Mouse (Mus musculus) hindbrain, embryonic 12.5 days (tissue): ENCODE measurements around the gene Tmem151b. TPM values are rescaled to one million over a fixed set of nuclear protein-coding genes. Genes with fewer than 3 reads are reported as not detected.

ENCODE experiments used
- ATAC-seq: fragments of 200-750 bp; cut with Nextera tagmentation; 2 replicates; pipeline ENCODE4 v1.8.0; 2017; ENCODE audit warnings: moderate TSS enrichment; ENCODE audit not compliant: low FRiP score
- H3K27ac ChIP-seq: fragments of 300-500 bp; sonication (generic); 2 replicates; pipeline ENCODE4 v1.5.1; 2016; ENCODE audit warnings: mild to moderate bottlenecking
- H3K27me3 ChIP-seq: fragments of 300-500 bp; sonication (generic); 2 replicates; pipeline ENCODE4 v1.6.1; 2016; ENCODE audit warnings: mild to moderate bottlenecking
- H3K36me3 ChIP-seq: fragments of 300-500 bp; sonication (generic); 2 replicates; pipeline ENCODE4 v1.6.1; 2016; ENCODE audit warnings: mild to moderate bottlenecking
- H3K4me1 ChIP-seq: fragments of 300-500 bp; sonication (generic); 2 replicates; pipeline ENCODE4 v1.6.1; 2016
- H3K4me2 ChIP-seq: fragments of 300-500 bp; sonication (generic); replicated peaks from 2 replicates; pipeline ENCODE4 v1.6.1; 2016; ENCODE audit warnings: mild to moderate bottlenecking
- H3K4me3 ChIP-seq: fragments of 300-500 bp; sonication (generic); 2 replicates; pipeline ENCODE4 v1.5.1; 2016; ENCODE audit warnings: mild to moderate bottlenecking
- H3K9ac ChIP-seq: fragments of 300-500 bp; sonication (generic); 2 replicates; pipeline ENCODE4 v1.6.1; 2016; ENCODE audit warnings: mild to moderate bottlenecking, moderate library complexity
- H3K9me3 ChIP-seq: fragments of 300-500 bp; sonication (generic); replicated peaks from 2 replicates; pipeline ENCODE4 v1.6.1; 2016; ENCODE audit warnings: mild to moderate bottlenecking
- WGBS: fragments of 180-500 bp; shearing (Covaris S2); methylation state at CpG from one replicate; pipeline ENCODE4 v1.1.7; 2016; 5-methylcytosine and 5-hydroxymethylcytosine counted together
- polyA plus RNA-seq: library from polyadenylated mRNA; unstranded; fragments of >200 nt; fragmentation: Nextera tagmentation; extraction: Ambion mirVana; gene quantifications from 2 replicates; pipeline ENCODE4 v1.2.1, GENCODE M21; 2016

Gene Tmem151b
- polyA plus RNA-seq: 12.3 and 13.0 TPM in 2 replicates

DNA sequence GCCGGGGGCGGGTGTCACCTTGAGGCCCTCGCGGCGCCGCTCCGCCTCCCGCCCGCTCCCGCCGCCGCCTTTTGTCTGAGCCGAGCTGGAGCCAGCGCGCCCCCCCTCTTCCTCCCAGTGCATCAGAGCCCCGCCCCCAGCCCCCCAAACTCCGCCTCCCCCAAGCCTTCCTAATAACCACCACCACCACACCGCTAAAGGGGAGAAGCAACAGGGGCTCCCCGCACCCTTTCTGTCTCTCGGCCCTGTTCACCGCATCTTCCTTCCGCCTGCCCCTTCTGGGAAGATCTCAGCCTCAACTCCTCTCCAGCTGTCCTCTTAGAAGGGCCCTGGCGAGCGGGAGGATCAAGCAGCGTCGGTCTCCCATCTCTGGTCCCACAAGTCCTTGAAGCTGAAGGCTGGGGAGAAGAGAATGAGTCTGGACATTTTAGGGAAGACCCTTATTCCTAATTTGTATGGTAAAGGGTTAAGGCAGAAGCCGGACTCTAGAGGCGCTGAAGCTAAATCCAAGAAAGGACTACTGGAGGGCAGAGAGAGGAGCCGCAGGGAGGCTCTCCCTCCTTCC lies at the start of gene Tmem151b:
Gene Tmem151b, minus strand, starts transcription at position 61 of the 565 bp plus-strand sequence.
- WGBS: 0% methylated on average over 12 of the region's 29 CpGs
- Histone ChIP-seq H3K9me3 (no peaks in the 10 kb centered on the region), H3K36me3 (peaks cover 16% of the 10 kb centered on the region), H3K9ac (peak within 1 kb of the TSS; percentile 97), H3K4me3 (peak within 1 kb of the TSS; percentile 94), H3K4me2 (peak within 1 kb of the TSS; percentile 71), H3K27me3 (peaks cover 41% of the 10 kb centered on the region), H3K27ac (peak within 1 kb of the TSS; percentile 96), H3K4me1 (peaks cover 50% of the 10 kb centered on the region)
- ATAC-seq: peak; percentile 34

DNA sequence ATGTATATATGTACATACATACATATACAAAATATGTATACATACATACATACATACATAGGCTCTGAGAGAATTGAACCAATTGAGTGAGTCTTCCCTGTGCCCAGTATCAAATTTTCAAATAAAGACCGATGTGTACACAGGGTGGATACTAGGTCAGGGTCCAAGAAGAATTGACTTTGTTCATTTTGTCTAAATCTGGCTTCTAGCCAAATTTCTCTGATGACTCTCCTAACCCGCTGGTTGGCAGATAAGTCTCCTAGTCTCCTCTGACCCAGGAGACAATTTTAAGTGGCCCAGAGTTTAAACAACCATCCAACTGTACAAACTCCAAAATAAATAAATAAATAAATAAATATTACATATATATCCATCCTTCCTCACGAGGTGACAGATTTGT lies 49.4 kb upstream of the Tmem151b start:
- Histone ChIP-seq H3K36me3 (no peaks in the 10 kb centered on the region), H3K9ac (no peak overlapping the region), H3K4me2 (peak overlapping the region; percentile 61; the same call in 1 of the 2 replicates), H3K27ac (no peak overlapping the region), H3K27me3 (peaks cover 43% of the 10 kb centered on the region), H3K4me1 (peaks cover 51% of the 10 kb centered on the region), H3K4me3 (no peak overlapping the region), H3K9me3 (no peaks in the 10 kb centered on the region)
- 51% methylated on average over 3 of the region's 3 CpGs for WGBS
- no peak for ATAC-seq

GRCm38 (mm10) chr17:45598376-45598775 lies 48.9 kb upstream of the Tmem151b start:
- H3K4me2 ChIP-seq: no peak overlapping the region
- 88% methylated on average over 2 of the region's 2 CpGs for WGBS
- no peak overlapping the region for H3K9ac ChIP-seq
- H3K9me3 ChIP-seq: no peaks in the 10 kb centered on the region
- peaks cover 48% of the 10 kb centered on the region for H3K27me3 ChIP-seq
- H3K27ac ChIP-seq: no peak overlapping the region; the same call in 1 of the 2 replicates
- H3K36me3 ChIP-seq: no peaks in the 10 kb centered on the region
- no peak overlapping the region for H3K4me3 ChIP-seq
- no peak for ATAC-seq
- peaks cover 56% of the 10 kb centered on the region for H3K4me1 ChIP-seq

GRCm38 (mm10) chr17:45597787-45598186 lies 48.3 kb upstream of the Tmem151b start:
- Histone ChIP-seq H3K9me3 (no peaks in the 10 kb centered on the region), H3K4me1 (peaks cover 60% of the 10 kb centered on the region), H3K27me3 (peaks cover 51% of the 10 kb centered on the region), H3K36me3 (no peaks in the 10 kb centered on the region), H3K27ac (no peak overlapping the region; the same call in 1 of the 2 replicates), H3K4me2 (no peak overlapping the region), H3K9ac (no peak overlapping the region), H3K4me3 (no peak overlapping the region)
- WGBS: 46% methylated on average over 3 of the region's 3 CpGs
- ATAC-seq: no peak

DNA sequence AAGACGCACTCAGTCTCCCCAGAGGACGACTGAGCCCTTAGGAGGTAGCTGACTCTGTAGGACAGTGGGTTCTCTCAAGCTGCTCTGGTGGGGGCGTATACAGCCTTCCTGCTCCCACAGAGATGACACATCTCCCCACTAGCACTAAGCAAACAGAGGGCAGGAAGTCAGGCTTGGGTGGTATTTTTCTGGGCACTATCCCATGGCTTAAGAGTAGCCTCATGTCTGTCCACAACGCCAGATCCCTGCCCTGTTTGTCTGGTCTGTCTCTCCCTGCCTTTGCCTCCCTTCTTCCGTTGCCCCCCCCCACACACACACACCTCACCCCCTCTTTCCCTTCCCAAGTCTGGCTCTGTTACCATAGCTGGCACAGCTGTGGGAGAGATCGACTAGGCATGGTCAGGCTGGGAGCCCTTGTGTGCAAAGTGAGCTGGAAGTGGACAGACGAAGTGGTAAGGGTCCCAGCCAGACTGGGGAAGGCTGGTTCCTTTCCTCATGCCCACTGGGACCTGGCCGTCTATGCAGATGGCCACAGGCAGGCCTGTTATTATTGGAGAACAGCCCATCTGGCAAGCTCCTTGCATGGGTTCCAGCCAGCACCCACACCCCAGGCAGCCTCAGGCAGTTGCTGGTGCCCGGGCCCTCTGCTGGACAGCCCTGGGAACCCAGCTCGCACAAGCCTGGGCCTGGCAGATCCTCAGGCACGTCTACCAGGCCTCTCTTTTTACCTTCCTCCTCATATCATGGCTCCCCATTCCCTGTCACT lies 47.3 kb upstream of the Tmem151b start:
- Histone ChIP-seq H3K9ac (no peak overlapping the region), H3K4me1 (peaks cover 64% of the 10 kb centered on the region), H3K36me3 (no peaks in the 10 kb centered on the region), H3K27ac (peak overlapping the region; percentile 42), H3K4me3 (no peak overlapping the region), H3K27me3 (peaks cover 50% of the 10 kb centered on the region), H3K9me3 (no peaks in the 10 kb centered on the region), H3K4me2 (no peak overlapping the region)
- WGBS: 23% methylated on average over 11 of the region's 11 CpGs
- ATAC-seq: no peak

GRCm38 (mm10) chr17:45595736-45596390 lies 46.4 kb upstream of the Tmem151b start:
- H3K9me3 ChIP-seq: no peaks in the 10 kb centered on the region
- H3K4me1 ChIP-seq: peaks cover 59% of the 10 kb centered on the region
- 0 out of 2 replicates have a peak overlapping the region, but pooled peaks have one; percentile 18 for H3K27ac ChIP-seq
- peak overlapping the region; percentile 69 for H3K9ac ChIP-seq
- H3K36me3 ChIP-seq: no peaks in the 10 kb centered on the region
- peak; percentile 12 for ATAC-seq
- peaks cover 40% of the 10 kb centered on the region for H3K27me3 ChIP-seq
- H3K4me3 ChIP-seq: peak overlapping the region; percentile 48
- H3K4me2 ChIP-seq: peak overlapping the region; percentile 86
- WGBS: 4% methylated on average over 23 of the region's 23 CpGs

DNA sequence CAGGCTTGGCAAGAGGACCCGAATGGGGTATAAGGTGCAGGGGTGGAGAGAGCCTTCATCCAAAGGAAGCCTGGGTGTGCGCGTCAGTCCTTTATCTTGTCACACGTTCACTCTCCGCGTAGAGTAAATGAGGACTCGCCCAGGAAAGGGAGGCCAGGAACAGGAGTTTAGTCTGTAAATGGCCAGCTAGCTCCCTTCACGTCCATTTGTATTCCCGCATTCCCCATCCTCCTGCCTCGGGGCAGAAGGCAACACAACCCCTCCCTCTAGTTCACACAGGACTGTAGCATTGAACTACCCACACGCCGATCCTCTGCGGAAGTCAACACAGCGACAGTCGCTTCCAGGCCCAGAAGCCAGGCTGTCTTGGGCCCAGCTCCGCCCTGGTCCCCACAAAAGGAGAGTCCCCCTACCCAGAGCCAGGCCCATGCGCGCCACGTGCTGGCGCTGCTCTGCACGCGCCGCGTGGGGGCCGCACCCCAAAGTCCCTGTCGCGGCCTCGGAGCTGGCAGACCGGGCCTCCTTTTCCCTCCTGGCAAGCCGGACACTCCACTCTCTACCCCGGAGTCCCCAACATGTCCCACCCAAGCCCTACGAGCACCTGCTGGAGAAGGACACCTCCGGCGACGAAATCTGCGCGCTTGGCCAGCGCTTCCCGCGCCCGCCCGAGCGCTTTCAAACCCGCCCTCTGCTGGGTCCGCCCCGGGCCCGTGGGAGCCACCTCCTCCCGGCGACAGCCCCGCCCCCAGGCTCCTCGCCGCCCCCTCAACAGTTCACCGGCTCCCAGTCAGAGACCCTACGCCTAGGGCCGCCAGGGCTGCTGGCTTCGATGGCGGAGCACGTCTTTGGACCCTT lies 45.6 kb upstream of the Tmem151b start:
- H3K9ac ChIP-seq: peak overlapping the region; percentile 69
- peak overlapping the region; percentile 48 for H3K4me3 ChIP-seq
- H3K4me2 ChIP-seq: peak overlapping the region; percentile 86
- H3K4me1 ChIP-seq: peaks cover 59% of the 10 kb centered on the region
- H3K9me3 ChIP-seq: no peaks in the 10 kb centered on the region
- peak; percentile 53 for ATAC-seq
- H3K36me3 ChIP-seq: no peaks in the 10 kb centered on the region
- peaks cover 33% of the 10 kb centered on the region for H3K27me3 ChIP-seq
- 2% methylated on average over 58 of the region's 58 CpGs for WGBS
- H3K27ac ChIP-seq: no peak overlapping the region; the same call in 1 of the 2 replicates

DNA sequence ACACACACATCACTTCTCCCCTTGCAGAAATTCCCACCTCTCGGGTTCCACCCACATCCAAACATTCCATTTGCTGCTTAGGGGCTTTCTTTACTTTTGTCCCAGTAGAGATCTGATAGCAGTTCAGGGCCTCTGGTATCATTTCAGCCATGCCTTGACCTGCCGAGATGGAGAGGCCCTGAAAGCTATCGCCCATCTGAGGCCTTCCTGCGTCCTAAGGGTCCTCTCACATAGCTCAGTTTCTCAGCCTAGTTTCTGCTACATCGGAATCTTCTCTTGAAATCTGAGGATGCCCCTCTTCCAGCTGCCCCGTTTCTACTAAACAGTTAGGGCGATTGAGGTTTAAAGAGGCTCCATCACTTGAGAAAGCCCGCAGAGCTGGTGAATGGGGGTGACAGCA lies 44.7 kb upstream of the Tmem151b start:
- no peaks in the 10 kb centered on the region for H3K36me3 ChIP-seq
- H3K27ac ChIP-seq: no peak overlapping the region
- peaks cover 30% of the 10 kb centered on the region for H3K27me3 ChIP-seq
- ATAC-seq: no peak
- H3K4me1 ChIP-seq: peaks cover 51% of the 10 kb centered on the region
- H3K9me3 ChIP-seq: no peaks in the 10 kb centered on the region
- H3K4me3 ChIP-seq: 0 out of 2 replicates have a peak overlapping the region, but pooled peaks have one; percentile 48
- WGBS: 43% methylated on average over 8 of the region's 8 CpGs
- H3K4me2 ChIP-seq: peak overlapping the region; percentile 86
- H3K9ac ChIP-seq: no peak overlapping the region

GRCm38 (mm10) chr17:45593479-45593878 lies 44.0 kb upstream of the Tmem151b start:
- Histone ChIP-seq H3K4me1 (peaks cover 44% of the 10 kb centered on the region), H3K9me3 (no peaks in the 10 kb centered on the region), H3K27ac (no peak overlapping the region), H3K9ac (no peak overlapping the region), H3K27me3 (peaks cover 30% of the 10 kb centered on the region), H3K4me2 (peak overlapping the region; percentile 86), H3K36me3 (no peaks in the 10 kb centered on the region), H3K4me3 (no peak overlapping the region)
- 21% methylated on average over 8 of the region's 8 CpGs for WGBS
- ATAC-seq: no peak

- WGBS: 51% methylated on average over 8 of the region's 8 CpGs
- ATAC-seq: no peak
- Histone ChIP-seq H3K36me3 (no peaks in the 10 kb centered on the region), H3K4me2 (peak overlapping the region; percentile 86), H3K4me3 (no peak overlapping the region), H3K9me3 (no peaks in the 10 kb centered on the region), H3K9ac (0 out of 2 replicates have a peak overlapping the region, but pooled peaks have one; percentile 41), H3K27ac (no peak overlapping the region), H3K27me3 (peaks cover 30% of the 10 kb centered on the region), H3K4me1 (peaks cover 44% of the 10 kb centered on the region)
These were observed 43.3 kb upstream of the Tmem151b start for GRCm38 (mm10) chr17:45592606-45593431.
